In the genomic region with DNA sequence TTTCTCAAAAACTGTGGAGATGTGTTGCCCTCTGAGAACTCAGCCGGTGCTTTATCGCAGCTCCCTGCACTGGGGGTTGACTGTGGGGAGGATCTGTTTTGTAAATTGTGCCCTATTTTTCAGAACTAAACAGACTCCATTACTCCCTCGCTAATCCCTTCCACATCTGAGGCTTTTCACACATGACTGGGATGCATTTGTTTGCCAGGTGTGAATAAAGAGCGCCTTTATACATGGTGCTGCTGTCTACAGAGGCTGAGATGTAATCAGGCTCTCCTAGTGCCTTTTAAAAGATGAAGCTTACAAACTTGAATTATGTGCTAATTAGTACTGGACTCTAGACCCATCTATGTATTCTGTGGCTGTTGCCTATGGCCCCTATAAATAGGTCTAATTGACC, we compare ENCODE assay signal across 24 mouse cellular contexts. TPM values are rescaled to one million over a fixed set of nuclear protein-coding genes. Genes with fewer than 3 reads are reported as not detected.
DNase-seq lines count a peak whose midpoint lies in the region; ATAC-seq and TF ChIP-seq lines count a peak whose summit lies in the region.
"Had no signal": no experiment of that assay in that cellular context is flagged by ENCODE, and none has a peak within 500 bp of the region (broad histone marks: within the 10 kb centered on the region; RNA-seq: fewer than 3 reads in every experiment).

No protein-coding gene starts in this region.

- DNase-seq in retina, postnatal 1 day, result peak; percentile 58
- DNase-seq in retina, embryonic 14.5 days (ENCODE audit: low spot score), result no peak
- peak; percentile 19 for DNase-seq in forelimb bud, embryonic 11.5 days (ENCODE audit: low read depth, low spot score)
- DNase-seq in lung, postnatal 14 days, result no peak
- DNase-seq in gastrocnemius, postnatal 10 days, result no peak
- DNase-seq in left cerebral cortex, postnatal 36 days (ENCODE audit: low spot score in 2 of 2), result no peak
- DNase-seq: cerebellum, adult 8-10 months; heart, postnatal 36 days; left cerebral cortex, postnatal 4 days; liver, embryonic 13.5 days; lung, embryonic 14.5 days; thymus, postnatal 36 days had no signal

- H3K9ac ChIP-seq in limb, embryonic 13.5 days, result no peak overlapping the region
- H3K9ac ChIP-seq: heart, embryonic 12.5 days; liver, embryonic 13.5 days; lung, embryonic 14.5 days; neural tube, embryonic 12.5 days had no signal

- no peak overlapping the region for H3K27ac ChIP-seq in limb, embryonic 13.5 days
- H3K27ac ChIP-seq in small intestine, adult 2 months (ENCODE audit: insufficient read depth, low read depth, low read length), result peak overlapping the region; percentile 69
- H3K27ac ChIP-seq: kidney, postnatal 0 days; layer of hippocampus, adult 2 months; liver, embryonic 13.5 days; macrophage; neural tube, embryonic 12.5 days had no signal

- no peak overlapping the region for H3K4me3 ChIP-seq in limb, embryonic 13.5 days
- H3K4me3 ChIP-seq in small intestine, adult 2 months (ENCODE audit: low read depth, low read length), result no peak overlapping the region
- H3K4me3 ChIP-seq: heart, embryonic 12.5 days; layer of hippocampus, adult 2 months; liver, embryonic 13.5 days; neural tube, embryonic 12.5 days had no signal

- TF ChIP-seq CTCF in small intestine, adult 2 months (IDR thresholded peaks at IDR 0.05; ENCODE audit: extremely low read depth, insufficient read length, insufficient replicate concordance, low read depth, low read length), result no peak

- H3K4me1 ChIP-seq in limb, embryonic 13.5 days, result peaks cover 13% of the 10 kb centered on the region
- peaks cover 11% of the 10 kb centered on the region; the same call in 1 of the 2 replicates for H3K4me1 ChIP-seq in small intestine, adult 2 months (ENCODE audit: control insufficient read depth, insufficient read depth, insufficient read length, low read length)
- H3K4me1 ChIP-seq: heart, embryonic 12.5 days; liver, embryonic 13.5 days; neural tube, embryonic 12.5 days had no signal

- H3K27me3 ChIP-seq in limb, embryonic 13.5 days, result 0 out of 2 replicates have a peak, but pooled peaks cover under 1% of the 10 kb centered on the region
- H3K27me3 ChIP-seq in small intestine, adult 2 months (ENCODE audit: control insufficient read depth, insufficient read depth, low read length), result no peaks in the 10 kb centered on the region
- H3K27me3 ChIP-seq: CH12.LX; heart, embryonic 12.5 days; liver, embryonic 13.5 days; neural tube, embryonic 12.5 days had no signal

- no peak for TF ChIP-seq POLR2A in small intestine, adult 2 months (IDR thresholded peaks at IDR 0.05; ENCODE audit: low read depth, low read length)

- H3K9me3 ChIP-seq in limb, embryonic 13.5 days, result no peaks in the 10 kb centered on the region
- H3K9me3 ChIP-seq: heart, embryonic 12.5 days; liver, embryonic 13.5 days; neural tube, embryonic 12.5 days had no signal

- intact Hi-C loops in left cerebral cortex, postnatal 36 days (cut with DNase I), result no loop called here

- peak; percentile 25; the same call in 1 of the 2 replicates for ATAC-seq in limb, embryonic 13.5 days (ENCODE audit: low FRiP score, low read depth)
- ATAC-seq: hindbrain, embryonic 16.5 days had no signal

- peak overlapping the region; percentile 2; the same call in 1 of the 2 replicates for H3K4me2 ChIP-seq in limb, embryonic 13.5 days (replicated peaks)
- H3K4me2 ChIP-seq: heart, embryonic 12.5 days; liver, embryonic 13.5 days; lung, embryonic 14.5 days; neural tube, embryonic 12.5 days had no signal

- 22% methylated on average over 4 of the region's 4 CpGs for WGBS in limb, embryonic 13.5 days
- 42% methylated on average over 4 of the region's 4 CpGs for WGBS in small intestine, adult 2 months

- H3K36me3 ChIP-seq in limb, embryonic 13.5 days, result no peaks in the 10 kb centered on the region
- peaks cover 4% of the 10 kb centered on the region; the same call in 1 of the 2 replicates for H3K36me3 ChIP-seq in small intestine, adult 2 months (ENCODE audit: control insufficient read depth, insufficient read depth, low read length)
- H3K36me3 ChIP-seq: heart, embryonic 12.5 days; liver, embryonic 13.5 days; neural tube, embryonic 12.5 days had no signal

RNA-seq across cellular contexts. Expression of a gene that starts 50.7 kb away (rescaled TPM):
- 3.9 and 4.4 TPM in 2 replicates for polyA plus RNA-seq in limb, embryonic 13.5 days (2015; fragmentation: Nextera tagmentation; extraction: Ambion mirVana)
- polyA plus RNA-seq in small intestine, adult 2 months (2012; rRNA removed), result 3.7 and 8.2 TPM in 2 replicates
- 1 to 10 TPM in 1 of 2 experiments, under 1 TPM in 1; 0.75 to 1.1 TPM for total RNA-seq in gastrocnemius, postnatal 10 days (2021)
- total RNA-seq in left cerebral cortex, postnatal 36 days (2021), result 10 to 100 TPM; 10.6 to 16.1 TPM
- total RNA-seq: CH12.LX; granulocyte monocyte progenitor cell, adult 5-6 weeks; MEL; monocyte, adult 5-6 weeks had no signal
- polyA plus RNA-seq: macrophage had no signal

Comparison
In these comparisons a context has a peak if more than half of its experiments do, and no peak if none do; other contexts are left out.
1. DNase-seq: peak in retina, postnatal 1 day (single experiment) and forelimb bud, embryonic 11.5 days (single experiment); none in retina, embryonic 14.5 days (single experiment), lung, postnatal 14 days (single experiment), gastrocnemius, postnatal 10 days (single experiment) and left cerebral cortex, postnatal 36 days (0 of 2).
2. RNA of a gene that starts 50.7 kb away (total RNA-seq): 10.6 to 16.1 TPM in left cerebral cortex, postnatal 36 days; 0.75 to 1.1 TPM in gastrocnemius, postnatal 10 days; every median in the first group is over 4 times any median in the second.